Comparison of ENCODE assay signal across 11 mouse cellular contexts in genomic region chr11:97063921-97064295, GRCm38 (mm10). TPM values are rescaled to one million over a fixed set of nuclear protein-coding genes. Genes with fewer than 3 reads are reported as not detected.
DNase-seq lines count a peak whose midpoint lies in the region; ATAC-seq and TF ChIP-seq lines count a peak whose summit lies in the region.
"Had no signal": no experiment of that assay in that cellular context is flagged by ENCODE, and none has a peak within 500 bp of the region (broad histone marks: within the 10 kb centered on the region; RNA-seq: fewer than 3 reads in every experiment).

No protein-coding gene starts in this region.

- H3K27ac ChIP-seq in heart, embryonic 13.5 days (replicated peaks), result peak overlapping the region; percentile 40; the same call in 1 of the 2 replicates
- H3K27ac ChIP-seq in thymus, adult 2 months (ENCODE audit: control insufficient read depth, insufficient read depth, low read length), result no peak overlapping the region
- H3K27ac ChIP-seq in forebrain, embryonic 14.5 days (ENCODE audit: low read depth, low read length), result peak overlapping the region; percentile 55
- H3K27ac ChIP-seq: limb, embryonic 13.5 days had no signal

- DNase-seq in heart, postnatal 36 days, result no peak
- peak; percentile 25 for DNase-seq in thymus, adult 2 months
- DNase-seq in thymus, postnatal 10 days (ENCODE audit: low spot score in 2 of 2), result no peak
- no peak for DNase-seq in forebrain, embryonic 14.5 days (ENCODE audit: low spot score)
- DNase-seq in splenic B cell, adult 2 months (ENCODE audit: low read depth, low spot score), result peak; percentile 18
- DNase-seq in left cerebral cortex, postnatal 4 days, result no peak
- DNase-seq in cerebellum, postnatal 14 days, result no peak
- DNase-seq: adrenal gland, postnatal 36 days; kidney, adult 8-10 months had no signal

- TF ChIP-seq POLR2A in thymus, adult 2 months (IDR thresholded peaks at IDR 0.05; ENCODE audit: control insufficient read depth, extremely low read depth, insufficient read depth, low read length, poor library complexity), result no peak

- ATAC-seq in heart, embryonic 13.5 days (ENCODE audit: extremely low read depth, insufficient number of reproducible peaks, low FRiP score, low TSS enrichment), result no peak
- no peak for ATAC-seq in forebrain, embryonic 14.5 days

- H3K36me3 ChIP-seq in heart, embryonic 13.5 days, result peaks cover 70% of the 10 kb centered on the region
- peaks cover 15% of the 10 kb centered on the region for H3K36me3 ChIP-seq in thymus, adult 2 months (ENCODE audit: control insufficient read depth, insufficient read depth, low read length)
- H3K36me3 ChIP-seq in forebrain, embryonic 14.5 days (ENCODE audit: control insufficient read depth, insufficient read depth, low read length), result peaks cover 48% of the 10 kb centered on the region
- H3K36me3 ChIP-seq in splenic B cell, adult 2 months (ENCODE audit: control insufficient read depth, insufficient read depth, low read length, poor library complexity, severe bottlenecking), result peaks cover 9% of the 10 kb centered on the region

- no peak overlapping the region for H3K9ac ChIP-seq in heart, embryonic 13.5 days
- H3K9ac ChIP-seq in forebrain, embryonic 14.5 days (ENCODE audit: low read length), result no peak overlapping the region

- TF ChIP-seq CTCF in thymus, adult 2 months (IDR thresholded peaks at IDR 0.05; ENCODE audit: borderline replicate concordance, control insufficient read depth, extremely low read depth, insufficient read depth, low read length, poor library complexity), result no peak

- no peaks in the 10 kb centered on the region for H3K9me3 ChIP-seq in heart, embryonic 13.5 days
- no peaks in the 10 kb centered on the region for H3K9me3 ChIP-seq in forebrain, embryonic 14.5 days (replicated peaks; ENCODE audit: control insufficient read depth, low read length)
- H3K9me3 ChIP-seq: limb, embryonic 13.5 days had no signal

- no peak overlapping the region for H3K4me3 ChIP-seq in heart, embryonic 13.5 days
- no peak overlapping the region for H3K4me3 ChIP-seq in thymus, adult 2 months (ENCODE audit: control insufficient read depth, insufficient read depth, low read length)
- H3K4me3 ChIP-seq in forebrain, embryonic 14.5 days (ENCODE audit: low read depth, low read length), result no peak overlapping the region
- H3K4me3 ChIP-seq: limb, embryonic 13.5 days had no signal

- no peak overlapping the region for H3K4me2 ChIP-seq in heart, embryonic 13.5 days
- no peak overlapping the region for H3K4me2 ChIP-seq in forebrain, embryonic 14.5 days (ENCODE audit: low read length)
- H3K4me2 ChIP-seq: limb, embryonic 13.5 days had no signal

- 73% methylated on average over 3 of the region's 3 CpGs for WGBS in heart, embryonic 13.5 days
- WGBS in thymus, adult 2 months, result 95% methylated on average over 3 of the region's 3 CpGs
- WGBS in forebrain, embryonic 14.5 days, result 87% methylated on average over 3 of the region's 3 CpGs

- H3K4me1 ChIP-seq in heart, embryonic 13.5 days, result peaks cover 18% of the 10 kb centered on the region
- no peaks in the 10 kb centered on the region for H3K4me1 ChIP-seq in thymus, adult 2 months (replicated peaks; ENCODE audit: control insufficient read depth, insufficient read depth, low read length)
- no peaks in the 10 kb centered on the region for H3K4me1 ChIP-seq in forebrain, embryonic 14.5 days (ENCODE audit: control insufficient read depth, insufficient read depth, low read length)
- H3K4me1 ChIP-seq: limb, embryonic 13.5 days had no signal

- intact Hi-C loops in heart, postnatal 36 days (cut with DNase I), result no loop called here
- intact Hi-C loops in left cerebral cortex, postnatal 4 days (cut with DNase I), result no loop called here

- no peaks in the 10 kb centered on the region for H3K27me3 ChIP-seq in heart, embryonic 13.5 days (replicated peaks)
- no peaks in the 10 kb centered on the region for H3K27me3 ChIP-seq in thymus, adult 2 months (ENCODE audit: control insufficient read depth, insufficient read depth, low read length)
- H3K27me3 ChIP-seq in forebrain, embryonic 14.5 days (replicated peaks; ENCODE audit: control insufficient read depth, insufficient read depth, low read length), result no peaks in the 10 kb centered on the region
- H3K27me3 ChIP-seq in splenic B cell, adult 2 months (ENCODE audit: control insufficient read depth, insufficient read depth, low read length, poor library complexity, severe bottlenecking), result no peaks in the 10 kb centered on the region
- H3K27me3 ChIP-seq: limb, embryonic 13.5 days had no signal

RNA-seq across cellular contexts. Expression of gene Osbpl7, which starts 13.5 kb away (rescaled TPM):
- 6.2 and 6.5 TPM in 2 replicates for polyA plus RNA-seq in heart, embryonic 13.5 days (2015; fragmentation: Nextera tagmentation; extraction: Ambion mirVana)
- 1 to 10 TPM; 3.8 to 4.9 TPM for total RNA-seq in heart, postnatal 36 days (2021)
- 36.7 and 37.7 TPM in 2 replicates for polyA plus RNA-seq in thymus, adult 2 months (2012; rRNA removed)
- polyA plus RNA-seq in forebrain, embryonic 14.5 days (2014; fragmentation: Nextera tagmentation; extraction: Ambion mirVana), result 6.1 and 6.7 TPM in 2 replicates
- 10 to 100 TPM; 15.3 to 18.4 TPM for total RNA-seq in left cerebral cortex, postnatal 4 days (2021)

RNA-seq across cellular contexts. Expression of gene Mrpl10, which starts 22.5 kb away (rescaled TPM):
- 67.5 and 72.6 TPM in 2 replicates for polyA plus RNA-seq in heart, embryonic 13.5 days (2015; fragmentation: Nextera tagmentation; extraction: Ambion mirVana)
- 10 to 100 TPM; 85.0 to 89.8 TPM for total RNA-seq in heart, postnatal 36 days (2021)
- 90.1 and 95.4 TPM in 2 replicates for polyA plus RNA-seq in thymus, adult 2 months (2012; rRNA removed)
- polyA plus RNA-seq in forebrain, embryonic 14.5 days (2014; fragmentation: Nextera tagmentation; extraction: Ambion mirVana), result 56.2 and 57.6 TPM in 2 replicates
- 10 to 100 TPM; 45.1 to 49.7 TPM for total RNA-seq in left cerebral cortex, postnatal 4 days (2021)

RNA-seq across cellular contexts. Expression of gene Lrrc46, which starts 22.7 kb away (rescaled TPM):
- 0.18 and 0.49 TPM in 2 replicates for polyA plus RNA-seq in heart, embryonic 13.5 days (2015; fragmentation: Nextera tagmentation; extraction: Ambion mirVana)
- not detected for total RNA-seq in heart, postnatal 36 days (2021)
- polyA plus RNA-seq in thymus, adult 2 months (2012; rRNA removed), result 0.46 and 0.58 TPM in 2 replicates
- polyA plus RNA-seq in forebrain, embryonic 14.5 days (2014; fragmentation: Nextera tagmentation; extraction: Ambion mirVana), result 4.3 and 4.5 TPM in 2 replicates
- total RNA-seq in left cerebral cortex, postnatal 4 days (2021), result 1 to 10 TPM; 1.0 to 1.5 TPM

RNA-seq across cellular contexts. Expression of gene Scrn2, which starts 34.2 kb away (rescaled TPM):
- 16.0 and 19.2 TPM in 2 replicates for polyA plus RNA-seq in heart, embryonic 13.5 days (2015; fragmentation: Nextera tagmentation; extraction: Ambion mirVana)
- 10 to 100 TPM; 13.7 to 14.1 TPM for total RNA-seq in heart, postnatal 36 days (2021)
- polyA plus RNA-seq in thymus, adult 2 months (2012; rRNA removed), result 18.6 and 20.5 TPM in 2 replicates
- 15.0 and 15.4 TPM in 2 replicates for polyA plus RNA-seq in forebrain, embryonic 14.5 days (2014; fragmentation: Nextera tagmentation; extraction: Ambion mirVana)
- total RNA-seq in left cerebral cortex, postnatal 4 days (2021), result 1 to 10 TPM; 5.5 to 7.3 TPM

RNA-seq across cellular contexts. Expression of gene Sp6, which starts 50.7 kb away (rescaled TPM):
- polyA plus RNA-seq in heart, embryonic 13.5 days (2015; fragmentation: Nextera tagmentation; extraction: Ambion mirVana), result 0.18 and 0.21 TPM in 2 replicates
- total RNA-seq in heart, postnatal 36 days (2021), result under 1 TPM in 1 of 2 experiments, not detected in 1; 0.14 TPM
- polyA plus RNA-seq in thymus, adult 2 months (2012; rRNA removed), result 5.6 TPM in 2 replicates
- polyA plus RNA-seq in forebrain, embryonic 14.5 days (2014; fragmentation: Nextera tagmentation; extraction: Ambion mirVana), result 0.17 TPM in 1 of 2 replicates, not detected in the other
- 1 to 10 TPM in 1 of 2 experiments, under 1 TPM in 1; 0.92 to 1.1 TPM for total RNA-seq in left cerebral cortex, postnatal 4 days (2021)

Comparison
In these comparisons a context has a peak if more than half of its experiments do, and no peak if none do; other contexts are left out.
1. DNase-seq: peak in thymus, adult 2 months (single experiment) and splenic B cell, adult 2 months (single experiment); none in heart, postnatal 36 days (0 of 2), thymus, postnatal 10 days (0 of 2), forebrain, embryonic 14.5 days (single experiment), left cerebral cortex, postnatal 4 days (single experiment) and cerebellum, postnatal 14 days (0 of 2).